ENCODE assay signal across 19 mouse cellular contexts in genomic region chr2:173181486-173181885, GRCm38 (mm10). TPM values are rescaled to one million over a fixed set of nuclear protein-coding genes. Genes with fewer than 3 reads are reported as not detected.
"Had no signal": no experiment of that assay in that cellular context is flagged by ENCODE, and none has a peak within 500 bp of the region (broad histone marks: within the 10 kb centered on the region; RNA-seq: fewer than 3 reads in every experiment).

No protein-coding gene starts in this region.

- H3K4me3 ChIP-seq: kidney, embryonic 15.5 days; liver, embryonic 15.5 days; lung, embryonic 15.5 days; megakaryocyte, embryonic 14.5 days; neural tube, embryonic 12.5 days; neural tube, embryonic 15.5 days; stomach, embryonic 15.5 days had no signal

- H3K4me1 ChIP-seq: lung, embryonic 15.5 days; neural tube, embryonic 12.5 days had no signal

- ATAC-seq: intestine, embryonic 16.5 days had no signal

- H3K9ac ChIP-seq: kidney, embryonic 15.5 days; liver, embryonic 15.5 days; lung, embryonic 15.5 days; neural tube, embryonic 12.5 days; neural tube, embryonic 15.5 days; stomach, embryonic 15.5 days had no signal

- H3K36me3 ChIP-seq: kidney, embryonic 15.5 days; liver, embryonic 15.5 days; lung, embryonic 15.5 days; neural tube, embryonic 12.5 days; neural tube, embryonic 15.5 days; stomach, embryonic 15.5 days had no signal

- H3K9me3 ChIP-seq: kidney, embryonic 15.5 days; liver, embryonic 15.5 days; lung, embryonic 15.5 days; megakaryocyte, embryonic 14.5 days; neural tube, embryonic 12.5 days; neural tube, embryonic 15.5 days; stomach, embryonic 15.5 days had no signal

- H3K4me2 ChIP-seq: kidney, embryonic 15.5 days; liver, embryonic 15.5 days; lung, embryonic 15.5 days; midbrain, embryonic 11.5 days; neural tube, embryonic 12.5 days; neural tube, embryonic 15.5 days; stomach, embryonic 15.5 days had no signal

- DNase-seq: left cerebral cortex, postnatal 4 days; lung, postnatal 10 days; lung, postnatal 36 days; midbrain, embryonic 14.5 days; right cerebral cortex, adult 18-20 months; right cerebral cortex, postnatal 14 days; right cerebral cortex, postnatal 4 days; spleen, adult 18-20 months; thymus, postnatal 14 days; thymus, postnatal 4 days had no signal

- H3K27ac ChIP-seq: kidney, embryonic 15.5 days; liver, embryonic 15.5 days; lung, embryonic 15.5 days; neural tube, embryonic 12.5 days; neural tube, embryonic 15.5 days; stomach, embryonic 15.5 days had no signal

RNA-seq across cellular contexts. Expression of gene Pck1, which starts 28.6 kb away (rescaled TPM):
- polyA plus RNA-seq: midbrain, embryonic 11.5 days; midbrain, embryonic 14.5 days; neural tube, embryonic 12.5 days; neural tube, embryonic 15.5 days had no signal
